Mouse (Mus musculus) kidney, postnatal 14 days (tissue): Measurements from ENCODE around the gene Btc.
A peak's percentile ranks its signal among the peaks of the same experiment; 100 is the strongest.

Source experiments
- DNase-seq: peaks from one replicate; pipeline ENCODE4 v3.0.0; 2022; ENCODE audit warnings: mixed read lengths

The Btc gene

GRCm38 (mm10) chr5:91313971-91314370 lies 88.8 kb downstream of the Btc start:
- no peak for DNase-seq

DNA sequence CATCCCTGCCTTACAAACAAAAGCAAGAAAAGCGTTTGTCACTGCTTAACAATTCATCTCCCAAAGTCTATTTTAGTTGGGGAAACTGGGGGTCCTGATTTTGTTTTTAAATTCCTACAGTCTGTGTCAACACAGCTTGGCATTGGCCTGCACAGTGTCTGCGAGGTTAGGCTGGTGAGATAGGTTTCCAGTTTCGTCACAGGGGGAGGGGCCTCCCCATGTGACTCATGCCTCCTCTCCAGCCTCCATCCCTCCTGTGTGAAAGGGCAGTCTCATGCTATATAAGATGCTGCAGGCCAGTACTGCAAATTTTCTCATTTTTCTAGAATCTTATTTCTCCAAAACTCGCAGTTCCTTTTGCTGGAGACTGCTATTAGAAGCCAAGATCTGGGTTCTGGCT lies 91.0 kb downstream of the Btc start:
- DNase-seq, result no peak

- no peak for DNase-seq
Observed at GRCm38 (mm10) chr5:91308576-91308975, 94.2 kb downstream of the Btc start.

- peak; percentile 58 for DNase-seq
Observed at GRCm38 (mm10) chr5:91307907-91308306, 94.9 kb downstream of the Btc start.
